Mouse (Mus musculus): ENCODE results near the gene Vav2.
A peak's percentile ranks its signal among the peaks of the same experiment; 100 is the strongest.

Vav2 gene

DNA sequence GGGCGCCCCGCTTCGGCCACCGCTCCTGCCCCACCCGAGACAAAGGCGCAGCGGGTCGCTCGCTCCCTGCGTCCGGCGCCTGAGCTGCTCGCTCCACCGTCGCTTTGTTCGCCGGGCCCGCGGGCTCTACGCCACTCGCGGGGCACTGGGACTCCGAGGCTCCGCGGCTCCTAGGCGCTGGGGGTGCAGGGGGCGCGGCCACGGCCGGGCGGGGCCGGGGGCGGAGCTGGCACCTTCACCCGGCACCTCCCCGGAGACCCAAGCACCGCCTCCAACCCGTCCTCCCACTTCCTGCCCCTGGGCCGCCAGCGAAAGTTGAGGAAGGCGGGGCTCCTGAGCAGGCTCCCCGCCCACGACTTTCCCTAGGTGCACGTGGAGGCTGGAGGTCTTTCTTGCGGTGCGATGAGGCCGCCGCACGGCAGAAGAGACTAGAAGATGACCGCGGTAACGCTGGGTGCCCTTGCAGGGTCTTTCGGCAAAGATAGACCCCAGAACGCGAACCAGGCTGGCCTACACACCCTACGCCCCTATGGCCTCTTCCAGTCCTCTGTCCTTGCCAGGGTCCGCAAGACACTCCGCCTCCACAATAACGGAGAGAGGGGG is at the start of gene Vav2:
Vav2 (minus strand) TSS at position 179 of the 603 bp plus-strand sequence.
- DNase-seq (ENCODE audit: low spot score in 2 of 2), result peak; percentile 51 to 60

DNA sequence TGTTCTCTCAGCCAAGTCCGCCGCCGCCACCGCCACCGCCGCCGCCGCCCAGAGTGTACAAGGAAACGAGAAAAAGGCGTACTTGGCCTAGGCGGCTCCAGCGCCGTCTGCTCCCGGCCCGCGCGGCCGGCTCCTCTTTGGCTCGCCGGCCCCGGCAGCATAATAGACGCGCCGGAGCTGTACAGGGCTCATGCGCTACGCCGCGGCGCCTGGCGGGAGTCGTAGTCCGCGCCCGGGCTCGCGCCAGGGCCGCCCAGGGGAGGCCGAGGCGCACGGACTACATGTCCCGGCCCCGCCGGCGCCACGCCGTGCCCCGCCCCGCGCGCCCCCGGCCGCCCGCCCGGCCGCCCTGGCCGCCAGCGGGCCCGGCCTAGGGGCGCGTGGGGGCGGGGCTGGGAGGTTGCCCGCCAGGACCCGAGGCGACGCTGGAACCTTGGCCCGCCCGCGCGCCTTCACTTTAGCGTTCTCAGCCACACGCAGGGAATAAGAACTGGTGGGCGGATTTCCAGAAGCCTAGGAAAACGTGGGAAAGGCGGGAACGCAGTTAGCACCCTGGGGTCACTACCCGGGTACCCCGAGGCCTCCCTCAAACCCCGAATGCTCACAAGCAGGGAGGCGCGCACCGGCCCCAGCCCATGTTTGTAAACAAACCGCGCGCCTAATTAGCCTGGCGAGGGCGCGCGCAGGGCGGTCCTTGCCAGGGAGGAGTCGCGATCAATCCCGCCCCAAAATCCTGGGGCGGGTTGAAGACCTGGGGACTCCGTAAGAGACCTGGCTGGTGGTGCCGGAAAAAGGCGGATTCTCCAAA is 48.9 kb upstream of the Vav2 start:
- peak; percentile 78 to 83 for DNase-seq (ENCODE audit: low spot score in 2 of 2)

GRCm38 (mm10) chr2:27474621-27475484 is 48.0 kb upstream of the Vav2 start:
- DNase-seq (ENCODE audit: low spot score in 2 of 2), result no peak

GRCm38 (mm10) chr2:27473911-27474310 is 47.1 kb upstream of the Vav2 start:
- DNase-seq (ENCODE audit: low spot score in 2 of 2), result no peak

- no peak for DNase-seq (ENCODE audit: low spot score in 2 of 2)
Observed at GRCm38 (mm10) chr2:27473061-27473765, 46.4 kb upstream of the Vav2 start.

DNA sequence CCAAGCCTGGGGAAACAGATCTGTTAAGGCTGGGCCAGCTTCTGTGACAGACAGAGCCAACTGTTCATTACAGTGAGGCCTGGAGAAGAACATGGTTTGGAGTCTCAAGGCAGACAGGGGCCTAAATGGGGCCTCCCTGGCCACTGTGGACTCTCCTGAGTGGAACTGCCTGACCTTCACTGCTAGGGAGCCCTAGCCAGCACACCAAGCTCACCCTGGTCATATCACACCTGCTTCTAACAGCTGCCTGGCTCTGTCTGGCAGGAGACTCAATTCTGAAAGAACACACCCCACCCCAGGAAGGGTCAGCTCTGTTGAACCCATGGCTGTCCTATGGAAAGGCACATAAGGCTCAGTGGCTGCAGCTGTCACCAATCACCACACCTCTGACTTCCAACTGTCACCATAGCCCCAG is 44.3 kb upstream of the Vav2 start:
- DNase-seq (ENCODE audit: low spot score in 2 of 2), result no peak

- DNase-seq (ENCODE audit: low spot score in 2 of 2), result no peak
Observed at GRCm38 (mm10) chr2:27470535-27470934, 43.7 kb upstream of the Vav2 start.

- no peak for DNase-seq (ENCODE audit: low spot score in 2 of 2)
Observed at GRCm38 (mm10) chr2:27469991-27470355, 43.1 kb upstream of the Vav2 start.

- DNase-seq (ENCODE audit: low spot score in 2 of 2), result no peak
Observed at GRCm38 (mm10) chr2:27469292-27469990, 42.6 kb upstream of the Vav2 start.

GRCm38 (mm10) chr2:27462901-27463300 is 36.1 kb upstream of the Vav2 start:
- no peak for DNase-seq (ENCODE audit: low spot score in 2 of 2)

DNA sequence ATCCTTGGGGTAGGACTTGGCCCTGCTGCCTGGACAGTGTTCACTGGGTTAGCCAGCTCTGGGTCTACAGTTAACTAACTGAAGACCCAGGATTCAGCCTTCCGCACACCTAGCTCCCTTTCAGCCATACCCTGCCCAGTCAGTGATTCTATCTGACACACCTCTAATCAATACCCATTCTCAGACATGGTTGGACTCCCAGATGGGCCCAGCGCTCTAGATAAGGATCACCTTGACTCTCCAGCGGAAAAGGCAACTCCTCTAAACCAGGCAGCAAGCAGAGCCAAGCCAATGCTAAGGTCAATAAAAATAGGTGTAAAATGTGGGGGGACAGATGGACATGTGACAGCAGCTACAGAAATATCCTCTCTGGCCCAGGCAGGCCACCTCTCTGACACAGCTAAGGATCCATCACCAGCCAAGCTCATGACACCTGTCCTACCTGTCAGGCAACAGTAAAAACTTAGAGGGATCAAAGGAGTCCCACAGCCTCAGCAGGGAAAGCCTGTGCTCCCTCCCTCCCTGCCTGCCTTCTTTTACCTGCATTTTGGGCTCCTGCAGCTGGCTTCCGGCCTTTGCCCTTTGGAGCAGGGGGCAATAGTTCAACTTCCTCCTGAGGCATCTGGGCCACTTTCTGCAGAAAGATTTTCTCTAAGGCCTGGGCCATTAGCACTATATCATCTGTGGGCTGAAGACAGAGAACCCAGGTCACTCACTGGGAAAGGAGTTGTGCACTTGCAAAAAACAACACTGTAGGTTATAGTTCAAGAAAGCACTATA is 35.2 kb upstream of the Vav2 start:
- DNase-seq (ENCODE audit: low spot score in 2 of 2), result no peak

- no peak for DNase-seq (ENCODE audit: low spot score in 2 of 2)
Observed at GRCm38 (mm10) chr2:27460651-27461050, 33.8 kb upstream of the Vav2 start.

- no peak for DNase-seq (ENCODE audit: low spot score in 2 of 2)
Observed at GRCm38 (mm10) chr2:27460163-27460562, 33.3 kb upstream of the Vav2 start.

DNA sequence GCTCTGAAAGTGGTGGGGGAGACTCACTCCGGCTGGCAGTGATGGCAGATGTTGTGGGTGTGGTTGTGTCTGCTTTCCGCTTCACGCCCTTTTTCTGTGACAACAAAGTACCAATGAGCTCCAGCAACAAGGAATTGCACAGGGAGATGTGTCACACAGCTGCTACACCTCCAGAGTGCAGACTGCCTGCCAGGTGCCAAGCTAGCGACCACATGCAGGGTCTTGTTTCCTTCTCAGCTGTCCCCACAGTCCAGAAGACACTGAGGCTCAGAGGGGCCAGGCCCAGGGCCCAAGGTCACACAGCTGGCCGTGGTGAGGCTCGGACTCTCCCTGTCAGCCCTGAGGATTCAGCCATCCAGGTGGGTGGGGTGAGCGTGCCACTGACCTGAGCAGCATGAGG is 32.9 kb upstream of the Vav2 start:
- DNase-seq (ENCODE audit: low spot score in 2 of 2), result no peak

DNA sequence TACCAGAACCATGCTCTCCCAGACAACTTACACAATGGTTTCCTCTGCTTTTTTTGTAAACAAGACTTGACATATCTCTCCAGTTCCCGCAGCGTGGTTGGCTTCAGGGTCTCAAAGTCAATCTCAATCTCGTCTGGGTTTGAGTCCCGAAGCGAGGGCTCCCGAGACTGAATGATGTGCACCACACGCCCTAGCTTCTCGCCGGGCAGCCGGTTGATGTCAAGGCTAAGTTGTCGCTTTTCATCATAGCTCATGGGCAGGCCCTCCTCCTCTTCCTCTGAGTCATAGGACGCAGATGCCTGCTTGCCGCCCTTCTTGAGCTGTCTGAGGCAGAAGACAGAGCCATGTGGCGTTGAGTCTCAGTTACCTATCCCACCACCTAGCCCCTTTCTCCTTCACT is 23.4 kb upstream of the Vav2 start:
- no peak for DNase-seq (ENCODE audit: low spot score in 2 of 2)

DNA sequence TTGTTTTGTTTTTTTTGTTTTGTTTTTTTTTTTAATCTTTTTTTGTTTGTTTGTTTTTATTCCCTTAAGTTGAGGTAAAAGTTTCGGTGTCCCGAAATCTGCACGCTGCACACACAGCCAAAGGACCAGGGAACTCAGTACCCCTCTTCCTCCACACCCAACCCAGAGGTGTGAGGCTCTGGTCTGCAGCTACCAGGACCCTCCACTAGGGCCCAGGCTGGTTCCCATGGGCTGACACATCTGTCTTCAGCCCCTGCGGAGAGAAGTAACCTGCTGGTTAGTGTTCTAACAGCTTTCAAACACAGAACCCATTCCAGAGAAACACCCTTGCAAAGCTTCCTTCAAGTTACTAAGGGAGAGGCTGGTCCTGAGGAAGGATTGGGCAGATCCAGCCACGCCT is 20.9 kb upstream of the Vav2 start:
- no peak for DNase-seq (ENCODE audit: low spot score in 2 of 2)

DNA sequence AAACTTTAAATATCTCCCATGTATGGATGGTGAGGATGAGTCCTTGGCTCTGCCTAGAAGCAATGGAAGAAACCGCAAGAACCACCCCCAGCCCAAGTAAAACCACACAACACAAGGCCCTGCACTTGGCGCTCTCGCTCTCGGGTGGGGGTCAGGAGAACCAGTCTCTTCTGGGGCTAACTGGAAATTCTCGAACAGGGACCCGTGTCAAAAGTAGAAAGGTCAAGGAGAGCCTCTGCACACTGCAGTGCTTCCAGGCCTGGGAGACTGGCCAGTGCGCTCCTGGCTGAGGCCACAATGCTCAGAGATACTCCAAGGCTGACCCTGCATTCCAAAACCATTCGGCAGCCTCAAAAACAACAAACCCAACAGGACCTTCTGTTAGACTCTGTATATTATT is 20.0 kb upstream of the Vav2 start:
- no peak for DNase-seq (ENCODE audit: low spot score in 2 of 2)

DNA sequence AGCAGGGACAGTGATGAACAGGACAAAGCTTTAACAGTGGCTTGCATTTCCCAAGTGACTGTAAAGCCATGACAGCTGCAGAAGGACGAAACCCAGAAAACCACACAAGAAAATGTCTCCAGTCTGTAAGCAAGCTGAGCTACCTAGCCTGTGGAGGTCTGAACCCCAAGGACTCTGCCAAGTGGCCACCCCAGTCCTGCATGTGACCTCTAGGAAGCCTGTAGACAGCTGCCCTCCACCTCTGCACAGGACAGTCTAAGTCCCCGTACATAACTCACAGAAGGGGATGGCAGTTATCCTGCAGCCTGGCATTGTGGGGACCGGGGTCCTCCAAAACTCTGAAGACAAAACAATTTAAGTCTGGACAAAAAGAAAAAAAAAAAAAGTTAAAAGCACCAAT is 19.1 kb upstream of the Vav2 start:
- no peak for DNase-seq (ENCODE audit: low spot score in 2 of 2)

- DNase-seq (ENCODE audit: low spot score in 2 of 2), result no peak
Observed at GRCm38 (mm10) chr2:27443450-27443708, 16.5 kb upstream of the Vav2 start.

DNA sequence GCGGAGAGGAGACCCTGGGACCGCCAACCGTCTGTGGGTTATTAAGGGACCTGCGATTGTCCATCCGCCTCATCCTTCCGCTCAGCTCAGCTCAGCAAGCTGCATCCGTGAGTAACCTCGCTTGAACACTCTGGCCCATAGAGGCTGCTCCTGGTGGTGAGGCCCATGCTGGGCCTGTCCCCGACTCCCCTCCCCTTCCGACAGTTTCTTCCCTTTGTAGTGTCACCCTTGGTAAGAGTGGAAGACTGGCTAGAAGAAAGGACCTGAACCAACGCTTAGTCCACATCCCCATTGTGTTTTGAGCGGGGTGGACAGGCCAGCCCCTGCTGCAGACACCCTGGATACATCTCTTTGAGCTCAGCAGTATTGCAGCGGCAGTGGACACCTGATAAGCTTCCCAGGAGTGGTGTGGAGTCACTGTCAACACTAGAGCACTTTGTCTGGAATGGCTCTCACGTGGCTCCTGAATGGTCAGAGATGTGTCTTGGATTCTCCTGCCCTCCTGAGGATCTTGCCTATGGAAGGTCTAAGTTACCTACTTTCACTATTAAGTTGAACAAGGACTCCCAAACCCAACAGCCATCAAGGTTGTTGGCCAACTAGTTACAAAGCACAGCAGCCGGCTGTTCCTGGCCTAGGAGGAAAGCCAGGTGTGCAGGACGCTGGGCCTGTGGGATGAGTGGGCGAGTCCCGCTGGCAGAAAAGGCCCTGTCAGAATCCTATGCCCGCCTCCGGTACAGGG is 16.0 kb upstream of the Vav2 start:
- no peak for DNase-seq (ENCODE audit: low spot score in 2 of 2)

All from frontal cortex, postnatal 25 days (tissue).